Mouse (Mus musculus) 3134 (cell line): Measurements from ENCODE around the gene Slc35e2.
A peak's percentile ranks its signal among the peaks of the same experiment; 100 is the strongest.
"Not testable (repeated sequence)": the region's sequence is repeated elsewhere in the genome, so short reads cannot be mapped to it uniquely, and the experiment has no call there.

Experiments used
- DNase-seq: peaks from one replicate; pipeline ENCODE4 v3.0.0-alpha.2; 2011; ENCODE audit warnings: low spot score; ENCODE audit not compliant: insufficient read length; ENCODE audit errors: extremely low read depth

Gene Slc35e2

GRCm38 (mm10) chr4:155668689-155669597 lies 67.7 kb downstream of the Slc35e2 start, which contains the start of gene Mib2:
Gene Mib2, minus strand, starts transcription at chr4:155669198.
- DNase-seq, result peak; percentile 91

- DNase-seq, result no peak
Measured at GRCm38 (mm10) chr4:155669598-155670075, 68.4 kb downstream of the Slc35e2 start.

DNA sequence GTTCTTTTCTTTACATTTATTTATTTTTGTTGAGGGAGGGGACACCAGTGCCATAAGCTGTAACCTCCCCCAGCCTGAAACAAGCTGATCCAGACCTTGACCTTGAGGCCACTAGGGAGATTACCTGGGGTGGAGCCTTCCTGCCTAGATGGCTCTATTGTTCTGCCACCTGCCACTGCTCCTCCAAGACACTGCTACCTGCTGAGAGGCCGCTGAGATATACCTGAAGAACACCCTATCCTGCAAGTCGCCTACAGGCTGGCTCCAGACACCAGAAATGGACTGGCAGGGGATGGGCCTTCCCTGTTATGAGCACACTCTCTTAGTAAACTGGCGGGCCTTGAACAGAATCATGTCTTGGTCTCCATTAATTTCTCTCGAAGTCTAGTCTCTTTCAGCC lies 69.0 kb downstream of the Slc35e2 start:
- DNase-seq, result not testable (repeated sequence)

- no peak for DNase-seq
Measured at GRCm38 (mm10) chr4:155672082-155672481, 70.9 kb downstream of the Slc35e2 start.
